Mouse (Mus musculus) urinary bladder, postnatal 36 days (tissue): ENCODE data around the gene Vsig8.

ENCODE experiments used
- DNase-seq, 2 experiments: peaks; one replicate each; pipeline ENCODE4 v3.0.0; 2022; ENCODE audit warnings: low spot score in 2 of 2, mixed read lengths in 1 of 2

The Vsig8 gene

GRCm38 (mm10) chr1:172590385-172590784, 34.6 kb downstream of the Vsig8 start, which contains the start of gene Slamf8:
Slamf8 (minus strand) TSS chr1:172590568.
- peak in 1 of 2 experiments; percentile 39 for DNase-seq

DNA sequence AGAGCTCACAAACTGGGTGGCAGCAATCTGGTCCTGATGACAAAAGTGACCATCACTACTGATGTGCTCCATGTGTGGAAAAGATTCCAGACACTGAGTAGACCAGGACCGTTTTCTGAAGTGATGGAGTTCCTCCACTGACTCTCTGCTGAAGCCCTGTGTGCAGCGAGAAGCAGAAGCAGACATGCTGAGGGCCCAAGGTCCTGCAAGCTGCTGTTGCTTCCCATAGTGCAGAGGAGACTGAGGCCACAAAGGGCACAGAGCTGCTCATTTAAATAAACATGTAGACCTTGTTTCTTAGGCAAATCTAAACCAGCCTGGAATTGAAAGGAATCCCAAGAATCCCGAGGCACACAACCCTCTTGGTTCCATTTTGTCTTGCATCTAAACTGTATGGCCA, 37.6 kb downstream of the Vsig8 start:
- DNase-seq = no peak

GRCm38 (mm10) chr1:172593956-172594355, 38.2 kb downstream of the Vsig8 start:
- DNase-seq = no peak

- DNase-seq = no peak
These were observed 38.8 kb downstream of the Vsig8 start for GRCm38 (mm10) chr1:172594495-172594894.

GRCm38 (mm10) chr1:172602326-172602725, 46.6 kb downstream of the Vsig8 start, which contains the start of gene Fcrl6:
Fcrl6 (minus strand) TSS chr1:172602551.
- DNase-seq = no peak

DNA sequence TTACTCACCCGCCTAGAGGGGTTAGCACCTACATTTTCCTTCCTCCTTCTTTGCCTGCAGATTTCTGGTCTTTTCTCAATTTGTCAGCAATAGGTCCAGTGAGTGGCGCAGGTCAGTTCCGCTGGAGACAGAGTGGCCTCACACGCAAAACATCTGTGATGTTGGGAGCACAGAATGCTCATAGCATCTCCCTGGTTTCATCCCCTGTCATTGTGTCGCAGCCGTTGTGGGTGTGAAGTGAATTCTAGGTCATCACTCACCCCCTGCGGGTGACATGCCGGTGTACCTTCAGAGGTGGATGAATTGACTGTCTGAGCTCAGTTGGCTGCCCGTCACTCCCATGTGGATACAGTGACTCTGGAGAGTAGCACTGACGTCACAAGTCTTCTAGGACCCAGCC, 55.6 kb downstream of the Vsig8 start:
- DNase-seq = no peak

DNA sequence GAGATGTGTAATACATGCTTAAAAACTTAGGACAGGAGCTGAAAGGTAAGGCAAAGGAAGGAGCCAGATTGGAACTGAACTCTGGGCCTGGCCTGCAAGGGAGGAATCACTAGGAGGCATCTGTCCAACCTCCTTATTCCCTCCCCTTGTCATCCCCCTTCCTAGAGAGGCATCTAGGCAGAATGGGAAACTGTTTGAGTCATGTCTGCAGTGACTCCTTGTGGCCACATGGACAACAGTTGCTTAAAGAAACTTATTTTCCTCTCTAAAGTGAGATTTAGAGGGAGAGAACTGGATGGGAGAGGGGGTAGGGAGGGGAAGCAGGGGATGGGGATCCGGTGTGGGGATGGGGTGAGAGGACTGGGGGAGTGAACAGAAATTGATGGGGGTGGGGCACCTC, 57.0 kb downstream of the Vsig8 start:
- no peak for DNase-seq
